Comparison of ENCODE assay signal across 9 mouse cellular contexts in genomic region chr2:119298330-119298729, GRCm38 (mm10). TPM values are rescaled to one million over a fixed set of nuclear protein-coding genes. Genes with fewer than 3 reads are reported as not detected.
DNase-seq lines count a peak whose midpoint lies in the region; ATAC-seq and TF ChIP-seq lines count a peak whose summit lies in the region.
"Had no signal": no experiment of that assay in that cellular context is flagged by ENCODE, and none has a peak within 500 bp of the region (broad histone marks: within the 10 kb centered on the region; RNA-seq: fewer than 3 reads in every experiment).

No protein-coding gene starts in this region.

- WGBS in forebrain, embryonic 11.5 days = 53% methylated on average over 5 of the region's 5 CpGs
- WGBS in forebrain, embryonic 13.5 days = 48% methylated on average over 5 of the region's 5 CpGs
- 54% methylated on average over 5 of the region's 5 CpGs for WGBS in embryonic facial prominence, embryonic 10.5 days
- 44% methylated on average over 5 of the region's 5 CpGs for WGBS in kidney, postnatal 0 days
- 36% methylated on average over 5 of the region's 5 CpGs for WGBS in stomach, postnatal 0 days

- TF ChIP-seq CTCF in kidney, postnatal 0 days (IDR thresholded peaks at IDR 0.05; ENCODE audit: low read depth) = peak; percentile 83
- TF ChIP-seq CTCF in stomach, postnatal 0 days (IDR thresholded peaks at IDR 0.05; ENCODE audit: low read depth) = peak; percentile 82

- H3K4me2 ChIP-seq in forebrain, embryonic 11.5 days (ENCODE audit: low read depth, low read length, severe bottlenecking) = no peak overlapping the region
- H3K4me2 ChIP-seq in forebrain, embryonic 13.5 days = no peak overlapping the region
- no peak overlapping the region for H3K4me2 ChIP-seq in kidney, postnatal 0 days (ENCODE audit: low read length)
- H3K4me2 ChIP-seq in stomach, postnatal 0 days (replicated peaks; ENCODE audit: low read depth) = no peak overlapping the region

- no peak overlapping the region for H3K4me3 ChIP-seq in forebrain, embryonic 11.5 days (ENCODE audit: low read depth, low read length)
- no peak overlapping the region for H3K4me3 ChIP-seq in forebrain, embryonic 13.5 days
- H3K4me3 ChIP-seq in embryonic facial prominence, embryonic 10.5 days = no peak overlapping the region
- H3K4me3 ChIP-seq in kidney, postnatal 0 days (replicated peaks; ENCODE audit: low read depth, low read length) = no peak overlapping the region
- no peak overlapping the region for H3K4me3 ChIP-seq in stomach, postnatal 0 days (ENCODE audit: low read depth, low read length)

- ATAC-seq in forebrain, embryonic 11.5 days (replicated peaks; ENCODE audit: low FRiP score) = no peak
- ATAC-seq in forebrain, embryonic 13.5 days = no peak
- no peak for ATAC-seq in kidney, postnatal 0 days (replicated peaks; ENCODE audit: low FRiP score, low read depth)
- ATAC-seq in stomach, postnatal 0 days (ENCODE audit: low FRiP score, low TSS enrichment) = no peak
- ATAC-seq: Patski had no signal

- peaks cover 13% of the 10 kb centered on the region; the same call in 1 of the 2 replicates for H3K36me3 ChIP-seq in forebrain, embryonic 11.5 days (ENCODE audit: control insufficient read depth, insufficient read depth, low read length)
- H3K36me3 ChIP-seq in forebrain, embryonic 13.5 days (ENCODE audit: poor library complexity, severe bottlenecking) = peaks cover 59% of the 10 kb centered on the region
- peaks cover 69% of the 10 kb centered on the region for H3K36me3 ChIP-seq in embryonic facial prominence, embryonic 10.5 days (replicated peaks)
- peaks cover 34% of the 10 kb centered on the region for H3K36me3 ChIP-seq in kidney, postnatal 0 days (ENCODE audit: insufficient read depth, low read length)
- peaks cover 14% of the 10 kb centered on the region for H3K36me3 ChIP-seq in stomach, postnatal 0 days (ENCODE audit: control insufficient read depth, insufficient read depth, low read length)

- no peak overlapping the region for H3K9ac ChIP-seq in forebrain, embryonic 11.5 days (ENCODE audit: low read length)
- no peak overlapping the region for H3K9ac ChIP-seq in forebrain, embryonic 13.5 days
- no peak overlapping the region for H3K9ac ChIP-seq in kidney, postnatal 0 days (ENCODE audit: low read depth, low read length)
- H3K9ac ChIP-seq in stomach, postnatal 0 days (ENCODE audit: low read length) = no peak overlapping the region

- no peaks in the 10 kb centered on the region for H3K9me3 ChIP-seq in forebrain, embryonic 11.5 days (ENCODE audit: control insufficient read depth, low read length)
- H3K9me3 ChIP-seq in forebrain, embryonic 13.5 days (replicated peaks) = no peaks in the 10 kb centered on the region
- no peaks in the 10 kb centered on the region for H3K9me3 ChIP-seq in embryonic facial prominence, embryonic 10.5 days
- no peaks in the 10 kb centered on the region for H3K9me3 ChIP-seq in kidney, postnatal 0 days (replicated peaks; ENCODE audit: low read length)
- H3K9me3 ChIP-seq in stomach, postnatal 0 days (ENCODE audit: control insufficient read depth, low read length) = no peaks in the 10 kb centered on the region

- no peak for TF ChIP-seq EP300 in stomach, postnatal 0 days (optimal IDR thresholded peaks at IDR 0.05)

- H3K4me1 ChIP-seq in forebrain, embryonic 11.5 days (replicated peaks; ENCODE audit: control insufficient read depth, insufficient read depth, low read length) = peaks cover 11% of the 10 kb centered on the region; the same call in 1 of the 2 replicates
- H3K4me1 ChIP-seq in forebrain, embryonic 13.5 days = peaks cover 22% of the 10 kb centered on the region
- peaks cover 28% of the 10 kb centered on the region for H3K4me1 ChIP-seq in embryonic facial prominence, embryonic 10.5 days
- peaks cover 11% of the 10 kb centered on the region for H3K4me1 ChIP-seq in kidney, postnatal 0 days (replicated peaks; ENCODE audit: insufficient read depth, low read length)
- peaks cover 8% of the 10 kb centered on the region for H3K4me1 ChIP-seq in stomach, postnatal 0 days (replicated peaks; ENCODE audit: control insufficient read depth, insufficient read depth)

- DNase-seq in forebrain, embryonic 11.5 days (ENCODE audit: low spot score) = peak; percentile 74
- DNase-seq in urinary bladder, postnatal 36 days (ENCODE audit: low spot score in 2 of 2) = peak; percentile 47 to 72
- no peak for DNase-seq in urinary bladder, adult 2 months (ENCODE audit: low spot score)
- peak; percentile 58 for DNase-seq in embryonic facial prominence, embryonic 10.5 days (ENCODE audit: low spot score)
- DNase-seq in kidney, postnatal 0 days (ENCODE audit: low spot score) = peak; percentile 84
- DNase-seq in lung, postnatal 14 days = peak; percentile 79
- DNase-seq in stomach, postnatal 0 days (ENCODE audit: low spot score) = peak; percentile 77

- H3K27me3 ChIP-seq in forebrain, embryonic 11.5 days (ENCODE audit: control insufficient read depth, insufficient read depth, low read length) = no peaks in the 10 kb centered on the region
- H3K27me3 ChIP-seq in forebrain, embryonic 13.5 days = no peaks in the 10 kb centered on the region
- no peaks in the 10 kb centered on the region for H3K27me3 ChIP-seq in embryonic facial prominence, embryonic 10.5 days (replicated peaks; ENCODE audit: low read depth, poor library complexity, severe bottlenecking)
- H3K27me3 ChIP-seq in kidney, postnatal 0 days (ENCODE audit: insufficient read depth, low read length) = no peaks in the 10 kb centered on the region
- H3K27me3 ChIP-seq in stomach, postnatal 0 days (ENCODE audit: control insufficient read depth, insufficient read depth, low read length) = no peaks in the 10 kb centered on the region
- H3K27me3 ChIP-seq: Patski had no signal

- no peak overlapping the region for H3K27ac ChIP-seq in forebrain, embryonic 11.5 days (ENCODE audit: low read depth, low read length)
- H3K27ac ChIP-seq in forebrain, embryonic 13.5 days = no peak overlapping the region
- H3K27ac ChIP-seq in embryonic facial prominence, embryonic 10.5 days (replicated peaks) = no peak overlapping the region
- H3K27ac ChIP-seq in kidney, postnatal 0 days = peak overlapping the region; percentile 27; the same call in 1 of the 2 replicates
- no peak overlapping the region for H3K27ac ChIP-seq in stomach, postnatal 0 days (replicated peaks)

RNA-seq across cellular contexts. Expression of gene Vps18, which starts 9.8 kb away (rescaled TPM):
- polyA plus RNA-seq in forebrain, embryonic 11.5 days (2014; fragmentation: Nextera tagmentation; extraction: Ambion mirVana) = 18.5 and 20.5 TPM in 2 replicates
- polyA plus RNA-seq in forebrain, embryonic 13.5 days (2015; fragmentation: Nextera tagmentation; extraction: Ambion mirVana) = 21.2 and 23.5 TPM in 2 replicates
- 15.9 and 17.9 TPM in 2 replicates for polyA plus RNA-seq in urinary bladder, adult 2 months (2012; rRNA removed)
- polyA plus RNA-seq in embryonic facial prominence, embryonic 10.5 days (2016; fragmentation: Nextera tagmentation; extraction: Ambion mirVana) = 23.1 and 25.1 TPM in 2 replicates
- 13.4 and 15.0 TPM in 2 replicates for polyA plus RNA-seq in kidney, postnatal 0 days (2015; fragmentation: Nextera tagmentation; extraction: Ambion mirVana)
- 7.7 and 8.0 TPM in 2 replicates for polyA plus RNA-seq in stomach, postnatal 0 days (2015; fragmentation: Nextera tagmentation; extraction: Ambion mirVana)

RNA-seq across cellular contexts. Expression of gene Dll4, which starts 27.3 kb away (rescaled TPM):
- polyA plus RNA-seq in forebrain, embryonic 11.5 days (2014; fragmentation: Nextera tagmentation; extraction: Ambion mirVana) = 2.8 and 3.7 TPM in 2 replicates
- polyA plus RNA-seq in forebrain, embryonic 13.5 days (2015; fragmentation: Nextera tagmentation; extraction: Ambion mirVana) = 3.9 and 4.0 TPM in 2 replicates
- polyA plus RNA-seq in urinary bladder, adult 2 months (2012; rRNA removed) = 5.5 and 6.4 TPM in 2 replicates
- polyA plus RNA-seq in embryonic facial prominence, embryonic 10.5 days (2016; fragmentation: Nextera tagmentation; extraction: Ambion mirVana) = 4.4 and 4.6 TPM in 2 replicates
- 7.9 and 8.4 TPM in 2 replicates for polyA plus RNA-seq in kidney, postnatal 0 days (2015; fragmentation: Nextera tagmentation; extraction: Ambion mirVana)
- polyA plus RNA-seq in stomach, postnatal 0 days (2015; fragmentation: Nextera tagmentation; extraction: Ambion mirVana) = 3.7 TPM in 2 replicates

RNA-seq across cellular contexts. Expression of gene Rhov, which starts 27.3 kb away (rescaled TPM):
- polyA plus RNA-seq in forebrain, embryonic 11.5 days (2014; fragmentation: Nextera tagmentation; extraction: Ambion mirVana) = 0.83 and 0.90 TPM in 2 replicates
- polyA plus RNA-seq in forebrain, embryonic 13.5 days (2015; fragmentation: Nextera tagmentation; extraction: Ambion mirVana) = 6.2 and 8.0 TPM in 2 replicates
- 31.2 and 34.1 TPM in 2 replicates for polyA plus RNA-seq in urinary bladder, adult 2 months (2012; rRNA removed)
- 0.74 and 2.5 TPM in 2 replicates for polyA plus RNA-seq in embryonic facial prominence, embryonic 10.5 days (2016; fragmentation: Nextera tagmentation; extraction: Ambion mirVana)
- 3.5 and 3.6 TPM in 2 replicates for polyA plus RNA-seq in kidney, postnatal 0 days (2015; fragmentation: Nextera tagmentation; extraction: Ambion mirVana)
- 17.0 and 19.4 TPM in 2 replicates for polyA plus RNA-seq in stomach, postnatal 0 days (2015; fragmentation: Nextera tagmentation; extraction: Ambion mirVana)

RNA-seq across cellular contexts. Expression of gene Chac1, which starts 52.7 kb away (rescaled TPM):
- 0.90 and 2.0 TPM in 2 replicates for polyA plus RNA-seq in forebrain, embryonic 11.5 days (2014; fragmentation: Nextera tagmentation; extraction: Ambion mirVana)
- polyA plus RNA-seq in forebrain, embryonic 13.5 days (2015; fragmentation: Nextera tagmentation; extraction: Ambion mirVana) = 2.3 and 3.4 TPM in 2 replicates
- 1.4 and 1.5 TPM in 2 replicates for polyA plus RNA-seq in urinary bladder, adult 2 months (2012; rRNA removed)
- polyA plus RNA-seq in embryonic facial prominence, embryonic 10.5 days (2016; fragmentation: Nextera tagmentation; extraction: Ambion mirVana) = 0.90 and 1.1 TPM in 2 replicates
- 0.64 and 0.83 TPM in 2 replicates for polyA plus RNA-seq in kidney, postnatal 0 days (2015; fragmentation: Nextera tagmentation; extraction: Ambion mirVana)
- 2.0 and 2.6 TPM in 2 replicates for polyA plus RNA-seq in stomach, postnatal 0 days (2015; fragmentation: Nextera tagmentation; extraction: Ambion mirVana)
